Mouse (Mus musculus): ENCODE results near the gene Gm16485. TPM values are rescaled to one million over a fixed set of nuclear protein-coding genes. Genes with fewer than 3 reads are reported as not detected.

Gm16485 gene
- polyA plus RNA-seq (2014; fragmentation: Nextera tagmentation; extraction: Ambion mirVana), result 0.11 TPM in 1 of 2 replicates, not detected in the other

- no peak within 1 kb of the TSS for H3K9ac ChIP-seq (ENCODE audit: low read length)
- ATAC-seq (replicated peaks; ENCODE audit: low FRiP score) (no peak), DNase-seq (ENCODE audit: low spot score) (no peak)
- H3K9me3 ChIP-seq (ENCODE audit: control insufficient read depth, low read length), result no peaks in the 10 kb centered on the region
- H3K4me1 ChIP-seq (replicated peaks; ENCODE audit: control insufficient read depth, insufficient read depth, low read length), result no peaks in the 10 kb centered on the region
- no peak within 1 kb of the TSS for H3K4me2 ChIP-seq (ENCODE audit: low read depth, low read length, severe bottlenecking)
- no peaks in the 10 kb centered on the region for H3K27me3 ChIP-seq (ENCODE audit: control insufficient read depth, insufficient read depth, low read length)
- H3K36me3 ChIP-seq (ENCODE audit: control insufficient read depth, insufficient read depth, low read length), result no peaks in the 10 kb centered on the region
- H3K4me3 ChIP-seq (ENCODE audit: low read depth, low read length), result no peak within 1 kb of the TSS
- H3K27ac ChIP-seq (ENCODE audit: low read depth, low read length), result no peak within 1 kb of the TSS
- WGBS, result 81% methylated on average over 2 of the region's 2 CpGs
Measured at GRCm38 (mm10) chr9:8971491-8971890, at the start of gene Gm16485. Gene Gm16485 (plus strand): TSS chr9:8971791.

- Histone ChIP-seq H3K4me1 (replicated peaks; ENCODE audit: control insufficient read depth, insufficient read depth, low read length) (no peaks in the 10 kb centered on the region), H3K4me3 (ENCODE audit: low read depth, low read length) (no peak overlapping the region), H3K27ac (ENCODE audit: low read depth, low read length) (no peak overlapping the region), H3K36me3 (ENCODE audit: control insufficient read depth, insufficient read depth, low read length) (no peaks in the 10 kb centered on the region), H3K9me3 (ENCODE audit: control insufficient read depth, low read length) (no peaks in the 10 kb centered on the region), H3K4me2 (ENCODE audit: low read depth, low read length, severe bottlenecking) (no peak overlapping the region), H3K27me3 (ENCODE audit: control insufficient read depth, insufficient read depth, low read length) (no peaks in the 10 kb centered on the region), H3K9ac (ENCODE audit: low read length) (no peak overlapping the region)
- ATAC-seq (replicated peaks; ENCODE audit: low FRiP score), result no peak
- DNase-seq (ENCODE audit: low spot score), result no peak
- WGBS, result 88% methylated on average over 2 of the region's 2 CpGs
Measured at GRCm38 (mm10) chr9:8927561-8927960, 44.0 kb upstream of the Gm16485 start.

GRCm38 (mm10) chr9:8937753-8938152 is 33.8 kb upstream of the Gm16485 start:
- no peak overlapping the region for H3K4me3 ChIP-seq (ENCODE audit: low read depth, low read length)
- no peaks in the 10 kb centered on the region for H3K36me3 ChIP-seq (ENCODE audit: control insufficient read depth, insufficient read depth, low read length)
- H3K27ac ChIP-seq (ENCODE audit: low read depth, low read length), result no peak overlapping the region
- H3K4me1 ChIP-seq (replicated peaks; ENCODE audit: control insufficient read depth, insufficient read depth, low read length), result no peaks in the 10 kb centered on the region
- no peak overlapping the region for H3K4me2 ChIP-seq (ENCODE audit: low read depth, low read length, severe bottlenecking)
- ATAC-seq (replicated peaks; ENCODE audit: low FRiP score), result no peak
- H3K27me3 ChIP-seq (ENCODE audit: control insufficient read depth, insufficient read depth, low read length), result no peaks in the 10 kb centered on the region
- no peak overlapping the region for H3K9ac ChIP-seq (ENCODE audit: low read length)
- H3K9me3 ChIP-seq (ENCODE audit: control insufficient read depth, low read length), result no peaks in the 10 kb centered on the region
- no peak for DNase-seq (ENCODE audit: low spot score)
- 55% methylated on average over 1 of the region's 1 CpGs for WGBS

GRCm38 (mm10) chr9:8953306-8953705 is 18.3 kb upstream of the Gm16485 start:
- Histone ChIP-seq H3K4me1 (replicated peaks; ENCODE audit: control insufficient read depth, insufficient read depth, low read length) (no peaks in the 10 kb centered on the region), H3K4me3 (ENCODE audit: low read depth, low read length) (no peak overlapping the region), H3K9me3 (ENCODE audit: control insufficient read depth, low read length) (no peaks in the 10 kb centered on the region), H3K4me2 (ENCODE audit: low read depth, low read length, severe bottlenecking) (no peak overlapping the region), H3K36me3 (ENCODE audit: control insufficient read depth, insufficient read depth, low read length) (no peaks in the 10 kb centered on the region), H3K9ac (ENCODE audit: low read length) (no peak overlapping the region), H3K27ac (ENCODE audit: low read depth, low read length) (no peak overlapping the region), H3K27me3 (ENCODE audit: control insufficient read depth, insufficient read depth, low read length) (no peaks in the 10 kb centered on the region)
- DNase-seq (ENCODE audit: low spot score) (no peak), ATAC-seq (replicated peaks; ENCODE audit: low FRiP score) (no peak)

- Histone ChIP-seq H3K36me3 (ENCODE audit: control insufficient read depth, insufficient read depth, low read length) (no peaks in the 10 kb centered on the region), H3K4me2 (ENCODE audit: low read depth, low read length, severe bottlenecking) (no peak overlapping the region), H3K27ac (ENCODE audit: low read depth, low read length) (no peak overlapping the region), H3K4me3 (ENCODE audit: low read depth, low read length) (no peak overlapping the region), H3K9ac (ENCODE audit: low read length) (no peak overlapping the region), H3K27me3 (ENCODE audit: control insufficient read depth, insufficient read depth, low read length) (no peaks in the 10 kb centered on the region), H3K4me1 (replicated peaks; ENCODE audit: control insufficient read depth, insufficient read depth, low read length) (no peaks in the 10 kb centered on the region), H3K9me3 (ENCODE audit: control insufficient read depth, low read length) (no peaks in the 10 kb centered on the region)
- 70% methylated on average over 8 of the region's 8 CpGs for WGBS
- ATAC-seq (replicated peaks; ENCODE audit: low FRiP score) (peak; percentile 79), DNase-seq (ENCODE audit: low spot score) (peak; percentile 52)
Measured at GRCm38 (mm10) chr9:8964512-8965133, 7.0 kb upstream of the Gm16485 start.

- H3K27me3 ChIP-seq (ENCODE audit: control insufficient read depth, insufficient read depth, low read length), result no peaks in the 10 kb centered on the region
- ATAC-seq (replicated peaks; ENCODE audit: low FRiP score) (no peak), DNase-seq (ENCODE audit: low spot score) (no peak)
- H3K4me1 ChIP-seq (replicated peaks; ENCODE audit: control insufficient read depth, insufficient read depth, low read length), result no peaks in the 10 kb centered on the region
- H3K4me2 ChIP-seq (ENCODE audit: low read depth, low read length, severe bottlenecking), result no peak overlapping the region
- WGBS, result 78% methylated on average over 7 of the region's 7 CpGs
- H3K9ac ChIP-seq (ENCODE audit: low read length), result no peak overlapping the region
- no peaks in the 10 kb centered on the region for H3K36me3 ChIP-seq (ENCODE audit: control insufficient read depth, insufficient read depth, low read length)
- no peaks in the 10 kb centered on the region for H3K9me3 ChIP-seq (ENCODE audit: control insufficient read depth, low read length)
- H3K4me3 ChIP-seq (ENCODE audit: low read depth, low read length), result no peak overlapping the region
- H3K27ac ChIP-seq (ENCODE audit: low read depth, low read length), result no peak overlapping the region
Measured at GRCm38 (mm10) chr9:8970240-8970639, 1.4 kb upstream of the Gm16485 start.

GRCm38 (mm10) chr9:8977775-8978174 is 6.2 kb downstream of the Gm16485 start:
- H3K36me3 ChIP-seq (ENCODE audit: control insufficient read depth, insufficient read depth, low read length), result no peaks in the 10 kb centered on the region
- DNase-seq (ENCODE audit: low spot score), result no peak
- no peak overlapping the region for H3K4me2 ChIP-seq (ENCODE audit: low read depth, low read length, severe bottlenecking)
- H3K9me3 ChIP-seq (ENCODE audit: control insufficient read depth, low read length), result no peaks in the 10 kb centered on the region
- no peak overlapping the region for H3K9ac ChIP-seq (ENCODE audit: low read length)
- 51% methylated on average over 2 of the region's 2 CpGs for WGBS
- no peaks in the 10 kb centered on the region for H3K27me3 ChIP-seq (ENCODE audit: control insufficient read depth, insufficient read depth, low read length)
- no peaks in the 10 kb centered on the region for H3K4me1 ChIP-seq (replicated peaks; ENCODE audit: control insufficient read depth, insufficient read depth, low read length)
- ATAC-seq (replicated peaks; ENCODE audit: low FRiP score), result peak; percentile 49; the same call in 1 of the 2 replicates
- H3K4me3 ChIP-seq (ENCODE audit: low read depth, low read length), result no peak overlapping the region
- no peak overlapping the region for H3K27ac ChIP-seq (ENCODE audit: low read depth, low read length)

GRCm38 (mm10) chr9:8982315-8982714 is 10.7 kb downstream of the Gm16485 start:
- no peak overlapping the region for H3K4me3 ChIP-seq (ENCODE audit: low read depth, low read length)
- no peak overlapping the region for H3K27ac ChIP-seq (ENCODE audit: low read depth, low read length)
- H3K27me3 ChIP-seq (ENCODE audit: control insufficient read depth, insufficient read depth, low read length), result no peaks in the 10 kb centered on the region
- DNase-seq (ENCODE audit: low spot score), result no peak
- H3K4me2 ChIP-seq (ENCODE audit: low read depth, low read length, severe bottlenecking), result no peak overlapping the region
- H3K36me3 ChIP-seq (ENCODE audit: control insufficient read depth, insufficient read depth, low read length), result no peaks in the 10 kb centered on the region
- no peak overlapping the region for H3K9ac ChIP-seq (ENCODE audit: low read length)
- no peaks in the 10 kb centered on the region for H3K9me3 ChIP-seq (ENCODE audit: control insufficient read depth, low read length)
- 72% methylated on average over 3 of the region's 3 CpGs for WGBS
- no peak for ATAC-seq (replicated peaks; ENCODE audit: low FRiP score)
- H3K4me1 ChIP-seq (replicated peaks; ENCODE audit: control insufficient read depth, insufficient read depth, low read length), result no peaks in the 10 kb centered on the region

GRCm38 (mm10) chr9:8996494-8996893 is 24.9 kb downstream of the Gm16485 start:
- H3K36me3 ChIP-seq (ENCODE audit: control insufficient read depth, insufficient read depth, low read length), result no peaks in the 10 kb centered on the region
- H3K4me3 ChIP-seq (ENCODE audit: low read depth, low read length), result no peak overlapping the region
- no peak overlapping the region for H3K27ac ChIP-seq (ENCODE audit: low read depth, low read length)
- H3K4me2 ChIP-seq (ENCODE audit: low read depth, low read length, severe bottlenecking), result no peak overlapping the region
- no peak for DNase-seq (ENCODE audit: low spot score)
- no peaks in the 10 kb centered on the region for H3K27me3 ChIP-seq (ENCODE audit: control insufficient read depth, insufficient read depth, low read length)
- WGBS, result 88% methylated on average over 2 of the region's 2 CpGs
- H3K9me3 ChIP-seq (ENCODE audit: control insufficient read depth, low read length), result no peaks in the 10 kb centered on the region
- H3K9ac ChIP-seq (ENCODE audit: low read length), result no peak overlapping the region
- H3K4me1 ChIP-seq (replicated peaks; ENCODE audit: control insufficient read depth, insufficient read depth, low read length), result no peaks in the 10 kb centered on the region
- ATAC-seq (replicated peaks; ENCODE audit: low FRiP score), result no peak
